Mouse (Mus musculus) thymus, postnatal 14 days (tissue): Measurements from ENCODE around the gene Fbxl3.
A peak's percentile ranks its signal among the peaks of the same experiment; 100 is the strongest.

Experiments used
- DNase-seq: peaks from one replicate; pipeline ENCODE4 v3.0.0; 2021

Fbxl3 gene

DNA sequence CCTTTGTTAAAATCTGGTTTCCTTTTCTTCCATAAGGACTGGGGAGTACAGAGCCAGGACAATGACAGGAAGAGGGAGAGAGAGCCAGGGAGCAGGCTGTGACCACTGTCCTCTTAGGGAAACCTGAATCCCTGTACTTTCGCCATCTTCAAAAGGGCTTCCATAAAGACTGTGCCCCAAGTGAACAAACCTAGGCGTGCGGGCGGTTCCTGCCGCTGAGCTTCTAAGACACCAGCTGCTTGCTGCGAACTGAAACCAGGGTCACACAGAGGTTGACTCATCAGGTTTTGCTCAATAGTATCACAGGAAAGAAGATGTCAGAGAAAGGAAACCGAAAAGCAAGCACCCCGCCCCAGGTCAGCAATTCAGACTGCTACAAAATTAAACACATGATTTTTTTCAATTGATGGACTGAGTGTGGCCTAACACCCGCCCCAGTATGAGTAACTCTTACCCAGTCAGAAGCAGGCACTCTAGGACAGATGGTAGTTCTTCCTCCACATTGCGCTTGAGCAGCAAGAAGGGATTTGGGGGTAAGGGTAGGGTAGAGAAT, 66.0 kb downstream of the Fbxl3 start:
- DNase-seq, result peak; percentile 45
